Mouse (Mus musculus): ENCODE results near the gene Ankrd27.

Gene Ankrd27

DNA sequence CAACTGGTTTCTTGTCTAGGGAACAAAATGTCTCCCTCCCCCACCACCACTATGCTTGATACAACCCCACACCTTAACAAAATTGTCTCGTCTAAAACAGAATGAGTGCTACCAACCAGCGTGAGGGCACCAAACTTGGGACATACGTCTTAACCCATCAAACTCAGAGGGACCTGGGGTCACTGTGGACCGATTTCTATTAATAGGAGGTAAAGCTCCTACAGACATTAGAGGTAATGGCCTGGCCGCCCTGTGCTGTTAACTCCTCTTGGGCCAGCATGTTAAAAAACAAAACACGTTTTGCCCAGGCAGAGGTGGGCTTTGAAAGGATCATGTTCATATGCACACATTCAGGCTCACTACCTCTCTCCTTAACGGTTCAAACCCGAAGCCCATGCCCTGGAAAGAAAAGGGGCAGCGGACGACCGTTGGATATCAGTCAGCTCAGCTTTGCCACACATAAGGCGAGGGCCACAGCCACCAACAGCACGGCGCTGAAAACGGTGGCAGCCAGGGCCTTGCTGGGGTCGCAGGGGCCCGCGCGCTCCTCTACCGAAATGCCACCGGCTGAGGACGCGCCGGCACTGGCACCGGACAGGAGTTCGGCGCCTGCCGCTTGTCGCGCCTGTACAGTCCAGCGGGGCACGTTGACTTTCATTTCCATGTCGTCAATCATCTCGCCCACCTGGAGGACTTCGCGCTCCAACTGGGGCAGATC is 1.8 kb upstream of the Ankrd27 start:
- DNase-seq: no peak

DNA sequence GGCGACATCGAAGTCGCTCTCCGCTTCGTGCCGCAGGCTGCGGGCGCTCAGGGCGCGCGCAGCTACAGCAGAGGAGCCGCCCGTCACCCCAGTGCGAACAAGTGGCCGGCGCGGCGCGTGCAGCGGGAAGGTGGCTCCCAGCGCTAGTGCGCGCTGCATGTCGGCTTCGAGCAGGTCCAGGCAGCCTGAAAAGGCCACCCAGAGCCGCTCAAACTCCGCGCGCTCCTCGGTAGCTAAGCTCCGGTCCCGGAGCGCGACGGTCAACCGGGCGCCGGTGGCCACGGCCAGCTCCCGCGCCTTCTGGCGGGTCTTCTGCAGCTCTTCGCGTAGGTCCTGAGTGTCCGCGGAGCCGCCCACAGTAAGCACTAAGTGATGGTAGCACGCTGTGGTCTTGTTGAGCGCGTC is 1.3 kb upstream of the Ankrd27 start:
- peak; percentile 17 to 46 for DNase-seq

DNA sequence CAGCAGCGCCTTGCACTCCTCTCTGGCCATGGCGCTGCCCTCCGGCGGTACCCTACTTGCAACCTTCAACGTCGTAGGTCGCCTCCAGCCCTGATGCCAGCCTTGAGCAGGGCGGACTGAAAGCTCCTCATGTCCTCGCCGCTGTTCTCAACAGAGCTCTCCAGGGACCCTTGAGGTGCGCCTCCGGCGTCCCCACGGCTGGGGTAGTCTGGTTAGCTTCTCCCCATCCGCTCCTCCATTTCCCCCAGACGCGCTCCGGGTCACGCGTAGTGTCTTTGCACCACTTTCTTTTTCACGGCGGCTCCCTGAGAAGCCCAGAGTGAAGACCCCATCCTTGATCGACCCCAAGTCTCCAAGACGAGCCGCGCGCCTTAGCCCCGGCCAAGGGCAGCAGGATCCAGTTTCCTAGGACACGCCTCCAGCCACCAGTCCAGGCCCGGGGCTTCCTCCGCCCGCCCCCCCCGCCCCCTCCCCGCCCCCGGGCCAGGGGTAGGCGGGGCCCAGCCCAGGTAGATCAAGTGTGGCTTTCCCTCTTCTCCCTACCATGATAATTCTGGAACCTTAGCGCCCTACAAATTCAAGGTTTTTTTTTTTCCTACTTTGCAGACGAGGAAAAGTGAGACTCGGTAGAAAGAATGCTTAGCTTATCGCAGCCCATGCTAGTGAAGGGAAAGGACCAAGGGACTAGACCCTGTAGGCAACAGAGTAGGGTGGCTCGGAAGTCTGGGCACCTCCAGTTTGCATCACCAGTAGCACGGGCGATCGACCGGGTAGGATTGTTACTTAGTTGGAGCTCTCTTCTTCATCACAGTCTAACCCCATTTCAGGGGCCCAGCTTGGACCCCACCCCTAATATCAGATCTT is 621 bp upstream of the Ankrd27 start, which contains the start of gene Rgs9bp:
Rgs9bp (minus strand) TSS at position 392 of the 864 bp plus-strand sequence.
- DNase-seq: peak; percentile 16 to 34

DNA sequence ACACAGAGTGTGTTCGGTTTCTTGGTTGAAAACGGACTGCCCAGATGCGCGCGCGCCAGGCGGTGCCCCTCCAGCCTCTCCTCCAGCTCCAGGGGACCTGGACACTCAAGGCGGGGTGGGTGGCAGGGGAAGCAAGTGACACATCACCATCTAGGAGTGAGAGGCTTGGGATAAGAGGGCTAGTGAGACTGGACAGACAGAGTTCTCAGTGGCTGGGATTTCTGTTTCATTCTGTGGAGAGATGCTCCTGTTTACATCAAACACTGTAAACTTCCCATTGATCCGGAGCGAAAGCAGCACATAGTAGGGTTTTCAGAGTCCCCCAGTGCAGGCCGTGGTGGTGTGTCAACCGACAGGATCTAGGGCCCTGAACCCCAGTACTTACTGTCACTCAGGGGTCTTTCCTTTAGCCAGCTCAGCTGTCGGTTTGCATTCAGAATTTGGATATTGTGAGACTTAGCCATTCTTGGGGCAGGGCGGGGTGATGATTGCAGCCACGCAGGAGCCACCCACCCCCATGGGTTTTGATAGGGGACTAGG is 932 bp downstream of the Ankrd27 start:
- DNase-seq: no peak

DNA sequence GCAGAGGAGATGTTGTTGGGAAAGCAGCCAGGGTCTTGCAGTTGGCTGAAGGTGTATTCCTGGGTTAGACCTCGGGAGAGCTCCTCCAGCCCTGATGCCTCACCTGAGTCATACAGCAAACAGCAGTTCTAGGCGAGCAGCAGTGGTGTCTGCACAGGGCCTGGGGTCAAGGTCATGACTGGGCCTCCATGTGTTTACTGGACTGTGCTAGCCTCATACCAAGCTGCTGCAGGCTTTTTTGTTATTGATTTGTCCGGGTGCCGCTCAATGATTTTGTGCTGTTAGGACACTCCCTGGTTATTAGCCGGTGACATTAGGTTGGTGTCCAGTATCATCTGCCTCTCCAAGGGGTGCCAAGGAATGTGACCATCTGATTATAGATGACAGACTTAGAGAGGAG is 1.7 kb downstream of the Ankrd27 start:
- DNase-seq: peak in 1 of 2 experiments; percentile 9

DNA sequence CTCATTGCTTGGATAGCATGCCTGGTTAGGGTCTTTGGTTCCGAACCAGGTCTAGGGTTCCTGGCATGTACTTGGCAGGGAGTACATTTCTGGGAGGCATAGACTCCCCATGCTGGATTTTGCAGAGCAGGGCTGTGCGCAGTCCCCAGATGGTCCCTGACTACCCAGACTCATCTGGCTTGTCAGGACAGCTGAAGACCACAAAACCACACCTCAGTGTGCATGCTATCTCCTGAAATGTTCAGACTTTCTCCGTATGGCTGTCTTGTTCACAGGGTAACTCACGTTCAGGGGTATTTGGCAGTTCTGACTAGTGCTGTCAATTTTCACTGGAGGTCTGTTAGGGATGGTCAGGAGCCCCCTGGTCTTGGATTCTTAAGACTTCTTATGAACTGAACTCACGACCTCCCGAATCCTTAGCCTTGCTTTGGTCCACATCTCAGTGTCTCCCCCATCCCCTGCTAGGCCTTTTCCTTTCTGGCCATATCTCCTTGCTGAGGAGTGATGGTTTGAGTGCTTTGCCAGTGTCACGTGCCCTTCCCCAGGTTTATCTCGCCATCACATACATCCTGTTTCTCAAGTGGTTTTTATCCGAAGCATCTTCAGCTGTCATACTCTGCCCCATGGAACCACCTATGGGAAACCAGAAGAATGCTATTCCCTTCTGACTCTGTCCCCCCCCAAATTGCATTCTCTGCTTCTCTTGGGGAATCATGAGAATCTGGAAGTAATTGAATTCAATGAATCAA is 2.8 kb downstream of the Ankrd27 start:
- DNase-seq: no peak

DNA sequence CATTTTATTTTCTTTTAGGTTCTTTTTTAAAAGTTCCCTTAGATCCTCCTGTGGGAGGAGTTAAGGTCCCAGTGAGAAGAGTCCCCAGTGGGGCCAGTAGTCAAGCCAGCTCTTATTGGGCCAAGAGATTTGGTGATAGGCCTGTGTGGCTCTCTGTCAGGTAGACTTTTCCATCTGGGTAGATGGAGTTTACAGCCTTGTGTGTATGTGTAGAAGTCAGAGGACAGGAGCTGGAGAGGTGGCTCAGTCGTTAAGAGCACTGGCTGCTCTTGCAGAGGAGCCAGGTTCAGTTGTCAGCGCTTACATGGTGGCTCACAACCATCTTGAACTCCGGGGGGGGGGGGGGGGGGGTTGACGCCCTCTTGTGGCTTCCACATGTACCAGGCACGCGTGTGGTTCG is 3.4 kb downstream of the Ankrd27 start:
- DNase-seq: no peak

DNA sequence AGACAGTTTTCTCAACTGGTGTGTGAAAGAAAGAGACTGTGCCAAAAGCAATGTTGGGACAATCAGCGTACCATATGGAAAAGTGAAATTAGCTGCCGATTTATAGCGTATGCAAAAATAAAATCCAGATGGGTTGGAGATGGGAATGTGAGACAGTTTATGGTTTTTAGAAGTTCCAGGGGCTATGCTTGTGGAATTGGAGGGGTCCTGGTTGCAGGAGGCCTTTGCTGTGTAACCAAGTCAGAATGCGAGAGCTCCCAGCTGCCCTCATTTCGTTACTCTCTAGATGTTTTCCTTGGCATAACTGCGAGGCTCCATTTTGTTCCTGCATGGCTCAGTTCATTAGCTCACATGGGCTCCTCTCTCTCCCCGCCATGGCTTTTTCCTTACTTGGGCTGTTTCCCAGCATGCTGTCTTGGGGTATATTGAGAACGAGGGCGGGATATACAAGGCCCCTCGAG is 4.7 kb downstream of the Ankrd27 start:
- DNase-seq: no peak

DNA sequence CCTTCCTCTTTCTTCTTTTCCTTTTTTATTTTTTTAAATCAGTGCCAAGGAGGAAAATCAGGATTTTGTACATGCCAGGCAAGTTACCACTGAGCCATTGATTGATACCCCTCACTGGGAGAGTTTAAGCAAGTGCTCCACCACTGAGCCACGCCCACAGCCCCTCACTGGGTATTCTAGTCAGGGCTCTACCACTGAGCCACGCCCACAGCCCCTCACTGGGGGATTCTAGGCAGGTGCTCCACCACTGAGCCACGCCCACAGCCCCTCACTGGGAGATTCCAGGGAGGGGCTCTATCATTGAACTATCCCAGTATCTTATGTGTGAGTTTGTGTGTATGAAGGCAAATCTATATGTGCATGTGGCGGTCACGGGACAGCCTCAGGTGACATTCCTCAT is 8.3 kb downstream of the Ankrd27 start:
- DNase-seq: no peak

DNA sequence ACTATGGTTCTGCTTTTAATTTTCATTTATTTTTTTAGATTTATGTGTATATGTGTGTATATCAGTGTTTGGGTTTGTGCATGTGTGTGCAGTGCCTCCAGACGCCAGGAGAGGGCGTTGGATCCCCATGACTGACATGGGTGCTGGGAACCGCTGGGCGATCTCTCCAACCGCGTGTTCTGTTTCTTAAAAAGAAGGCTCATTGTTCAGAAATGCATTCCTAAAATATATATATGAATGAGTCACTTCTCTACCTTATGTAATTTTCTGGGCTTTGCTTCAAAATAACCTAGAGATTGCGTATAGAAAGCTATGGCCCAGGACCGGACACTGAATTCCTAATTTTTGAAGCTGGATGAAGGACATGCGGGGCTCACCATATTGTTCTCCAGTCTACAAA is 13.4 kb downstream of the Ankrd27 start:
- DNase-seq: no peak

DNA sequence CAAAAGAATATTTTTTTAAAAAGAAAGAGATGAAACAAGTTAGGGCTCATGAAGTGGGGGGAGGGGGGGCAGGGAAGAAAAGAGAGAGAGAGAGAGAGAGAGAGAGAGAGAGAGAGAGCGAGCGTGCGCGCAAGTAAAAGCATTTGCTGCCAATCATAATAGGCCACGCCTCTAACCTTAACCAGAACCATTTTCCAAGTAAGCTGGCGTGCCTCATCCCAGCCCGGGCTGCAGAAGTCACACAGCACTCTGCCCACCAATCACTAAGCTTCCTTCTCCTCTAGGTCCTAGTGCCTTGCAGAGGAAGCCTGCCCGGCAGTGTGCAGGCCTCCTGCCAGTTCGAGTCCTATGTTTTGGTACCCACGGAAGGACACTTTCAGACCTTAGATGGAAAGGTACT is 14.0 kb downstream of the Ankrd27 start:
- no peak for DNase-seq

DNA sequence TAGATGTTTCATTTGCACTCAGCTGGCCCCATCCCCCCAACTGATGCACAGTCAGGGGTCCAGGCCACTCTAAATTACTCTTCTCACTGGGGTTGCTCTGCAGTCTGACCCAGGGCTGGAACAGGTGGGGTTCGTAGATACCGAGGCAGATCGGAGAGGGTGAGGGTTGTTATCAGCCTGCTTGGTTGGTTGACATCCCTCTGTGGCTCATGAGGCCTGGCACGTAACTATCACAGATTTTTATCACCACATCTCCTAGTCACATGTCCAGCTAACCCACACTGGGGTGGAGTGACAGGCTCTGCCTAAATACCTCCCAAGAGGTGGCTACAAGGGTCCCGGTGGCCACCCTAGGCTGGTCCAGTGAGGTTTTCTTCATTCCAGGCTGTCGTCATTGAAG is 15.1 kb downstream of the Ankrd27 start:
- DNase-seq: no peak

DNA sequence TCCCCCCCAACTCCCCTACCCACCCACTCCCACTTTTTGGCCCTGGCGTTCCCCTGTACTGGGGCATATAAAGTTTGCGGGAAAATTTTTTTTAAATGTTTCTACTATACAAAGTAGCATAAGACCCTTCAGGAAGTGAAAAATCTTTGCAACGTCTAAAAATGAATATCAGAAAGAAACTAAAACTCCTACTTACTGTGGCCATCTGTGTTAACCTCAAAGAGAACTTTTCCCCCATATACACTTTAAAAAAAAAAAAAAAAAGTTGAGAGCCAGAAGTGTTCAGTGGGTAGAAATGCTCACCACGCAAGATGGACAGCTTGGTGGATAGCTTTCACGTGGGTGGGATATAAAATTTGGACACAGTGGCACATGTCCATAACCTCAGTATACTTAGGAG is 16.7 kb downstream of the Ankrd27 start:
- DNase-seq: no peak

DNA sequence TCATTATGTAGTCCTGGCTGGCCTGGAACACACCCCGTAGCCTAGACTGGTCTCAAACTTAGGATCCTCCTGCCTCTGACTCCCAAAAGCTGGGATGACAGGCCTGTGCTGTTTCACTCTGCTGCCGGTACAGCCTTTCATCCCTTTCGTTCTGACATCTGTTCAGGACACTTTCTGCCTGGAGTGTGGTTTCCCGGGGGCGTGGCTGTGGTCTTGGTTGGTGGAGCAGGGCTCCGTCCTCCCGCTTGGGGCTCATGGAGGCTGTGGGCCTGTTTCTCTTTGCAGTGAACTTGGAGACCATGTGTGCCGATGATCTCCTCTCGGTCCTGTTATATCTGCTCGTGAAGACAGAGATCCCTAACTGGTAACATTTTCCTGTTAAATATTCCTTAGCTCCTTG is 20.8 kb downstream of the Ankrd27 start:
- no peak for DNase-seq

DNA sequence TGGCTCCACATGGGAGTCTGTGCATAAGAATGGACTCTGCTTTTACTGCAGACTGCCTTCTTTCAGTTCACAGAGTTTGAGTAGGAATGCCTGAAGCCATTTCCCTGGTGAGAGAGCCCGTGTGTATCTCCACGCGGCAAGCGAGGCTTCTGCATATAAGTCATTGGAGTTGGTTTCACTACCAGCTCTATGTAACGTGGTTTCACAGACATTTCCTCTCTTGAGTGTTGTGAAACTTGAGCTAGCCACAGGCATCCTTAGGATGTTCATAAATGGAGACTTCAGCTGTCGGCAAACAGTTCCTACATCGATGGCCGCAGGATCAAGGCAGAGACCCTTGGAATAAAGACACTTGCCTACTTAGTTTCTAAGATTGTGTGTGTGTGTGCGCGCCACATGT is 23.2 kb downstream of the Ankrd27 start:
- DNase-seq: no peak

DNA sequence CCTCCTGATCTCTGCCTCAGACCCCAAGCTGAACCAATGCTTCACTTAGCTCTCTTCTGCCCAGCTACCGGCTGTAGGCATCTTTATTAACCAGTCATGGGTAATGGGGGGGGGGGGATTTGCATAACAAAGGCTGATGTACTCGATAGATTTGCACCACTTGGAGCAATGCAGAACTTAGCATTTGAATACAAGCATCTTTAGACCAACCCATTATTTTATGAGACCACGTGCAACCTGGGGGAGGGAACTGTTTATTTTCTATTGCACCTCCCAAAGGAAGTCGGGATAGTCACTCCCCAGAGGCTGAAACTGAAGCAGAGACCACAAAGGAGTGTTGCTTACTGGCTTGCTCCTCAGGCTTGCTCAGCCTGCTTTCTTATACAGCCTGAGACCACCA is 31.5 kb downstream of the Ankrd27 start:
- DNase-seq: no peak

DNA sequence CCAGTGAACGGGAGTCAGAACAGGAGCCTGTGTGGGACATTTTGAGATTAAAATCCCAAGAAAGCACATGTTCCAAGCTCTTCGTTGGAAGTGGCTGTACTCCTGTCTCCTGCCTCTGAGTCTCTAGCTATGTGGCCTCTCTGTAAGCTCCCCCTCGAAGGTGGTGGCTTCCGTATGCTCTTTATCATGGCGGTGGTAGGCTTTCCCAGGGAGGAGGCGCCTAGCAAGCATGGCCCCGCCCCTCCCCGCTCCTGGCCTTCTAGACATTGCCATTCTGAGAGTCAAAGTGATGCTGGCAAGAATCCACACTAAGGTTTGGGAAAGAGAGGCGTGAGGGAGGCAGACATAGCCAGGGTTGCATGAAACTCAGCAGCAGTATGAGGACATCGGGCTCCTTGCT is 36.6 kb downstream of the Ankrd27 start:
- DNase-seq: no peak

DNA sequence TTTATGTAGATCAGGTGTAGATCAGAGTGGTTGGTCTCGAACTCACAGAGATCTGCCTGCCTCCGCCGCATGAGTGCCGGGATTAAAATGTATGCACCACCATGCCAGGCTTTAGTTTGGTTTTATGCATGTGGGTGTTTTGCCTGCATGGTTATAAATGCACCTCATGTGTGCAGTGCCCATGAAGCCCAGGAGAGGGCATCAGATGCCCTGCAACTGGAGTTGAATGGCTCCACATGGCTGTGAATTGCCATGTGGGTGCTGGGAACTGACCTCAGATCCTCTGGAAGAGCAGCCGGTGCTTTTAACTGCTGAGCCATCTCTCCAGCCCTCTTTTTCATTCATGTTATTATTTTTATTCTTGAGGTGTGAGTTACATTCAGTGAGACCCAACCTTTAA is 40.0 kb downstream of the Ankrd27 start:
- DNase-seq: no peak

DNA sequence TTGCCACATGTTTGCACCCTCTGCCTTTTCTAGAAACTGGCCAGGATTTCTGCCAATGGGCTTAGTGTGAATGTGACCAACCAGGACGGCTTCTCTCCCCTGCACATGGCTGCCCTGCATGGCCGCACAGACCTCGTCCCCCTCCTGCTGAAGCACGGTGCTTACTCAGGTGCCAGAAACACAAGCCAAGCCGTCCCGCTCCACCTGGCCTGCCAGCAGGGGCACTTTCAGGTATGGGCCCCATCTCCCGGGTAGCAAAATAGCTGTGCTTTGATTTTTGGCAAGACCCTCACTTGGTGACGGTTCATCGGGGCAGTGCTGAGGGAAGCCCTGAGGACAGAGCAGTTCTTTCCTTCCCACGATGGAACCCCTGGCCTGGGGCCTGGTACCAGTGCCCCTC is 41.3 kb downstream of the Ankrd27 start:
- peak; percentile 22 to 43 for DNase-seq

DNA sequence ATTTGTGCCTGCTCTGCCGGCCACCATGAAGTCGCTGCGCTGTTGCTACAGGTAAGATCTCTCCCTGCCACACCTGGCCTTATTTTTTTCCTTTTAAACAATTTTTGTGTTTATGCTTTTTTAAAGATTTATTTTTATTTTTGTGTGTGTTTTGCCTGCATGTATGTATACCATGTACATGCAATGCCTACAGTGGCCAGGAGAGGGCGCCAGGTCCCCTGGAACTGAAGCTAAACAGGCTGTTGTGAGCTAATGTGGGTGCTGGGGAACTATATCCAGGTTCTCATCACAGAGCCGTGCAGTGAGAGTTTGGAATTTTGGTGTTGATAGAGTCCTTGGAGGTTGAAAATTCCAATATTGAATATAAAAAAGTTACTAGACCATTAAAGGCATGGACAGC is 42.5 kb downstream of the Ankrd27 start:
- peak; percentile 16 to 25 for DNase-seq

DNA sequence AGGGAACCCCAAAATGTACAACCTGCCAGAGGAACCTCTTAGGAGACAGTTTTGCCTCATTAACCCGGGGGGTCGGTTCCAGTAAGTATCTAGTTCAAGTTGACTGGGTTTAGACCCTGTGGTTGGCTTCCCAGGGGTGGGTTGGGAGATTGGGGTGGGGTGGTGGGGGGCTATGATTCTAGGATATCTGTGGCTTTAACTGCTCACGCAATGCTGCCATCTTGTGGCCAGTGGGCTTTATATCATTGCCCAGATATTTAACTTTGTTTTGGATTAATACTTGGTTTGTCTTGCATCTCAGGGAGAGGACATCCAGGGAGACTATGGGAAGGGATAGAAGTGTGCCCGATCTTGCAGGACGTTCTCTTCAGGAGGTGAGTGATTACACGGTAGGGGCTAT is 50.2 kb downstream of the Ankrd27 start:
- peak; percentile 12 to 45 for DNase-seq

DNA sequence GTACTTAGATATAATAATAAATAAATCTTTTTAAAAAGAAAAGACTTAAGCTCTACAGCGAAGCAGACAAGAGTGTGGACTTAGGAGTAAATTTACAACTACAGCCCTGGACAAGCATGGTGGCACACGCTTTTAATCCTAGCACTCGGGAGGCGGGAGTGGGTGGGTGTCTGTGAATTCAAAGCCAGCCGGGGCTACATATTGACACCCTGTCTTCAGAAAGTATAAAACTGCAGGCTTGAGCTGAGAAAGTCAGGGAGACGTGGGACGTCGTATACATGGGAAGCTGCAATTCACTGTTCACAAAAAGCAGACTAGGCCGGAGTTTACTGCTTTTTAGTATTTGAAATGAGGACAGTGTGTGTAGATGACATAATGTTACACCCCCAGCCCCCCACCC is 50.8 kb downstream of the Ankrd27 start:
- DNase-seq: no peak

DNA sequence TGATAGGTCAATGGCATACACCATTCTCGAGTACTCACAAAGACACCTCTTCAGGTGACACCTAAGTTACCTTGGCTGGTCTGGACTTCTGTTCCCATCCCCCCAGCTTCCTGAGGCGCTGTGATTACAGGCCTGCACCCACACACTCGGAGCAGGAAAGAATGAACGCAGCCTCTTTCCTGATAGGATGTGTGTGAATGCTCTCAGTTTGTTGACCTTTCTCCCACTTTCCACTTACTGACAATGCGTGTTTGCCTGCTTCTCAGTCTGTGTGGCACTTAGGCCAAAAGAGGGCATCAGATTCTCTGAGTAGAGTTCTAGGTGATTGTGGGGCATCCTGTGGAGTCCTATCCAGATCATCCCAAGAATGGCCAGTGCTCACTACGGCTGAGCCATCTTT is 54.0 kb downstream of the Ankrd27 start:
- DNase-seq: no peak
